Mouse (Mus musculus) retina, embryonic 14.5 days (tissue): ENCODE measurements at regions not wholly inside any gene's neighbourhood (a gene's known extent, or its start where the extent isn't known, plus 50 kb on each side); places are given as distances from the start of the nearest gene placed in this dataset.

ENCODE experiments used
- DNase-seq: peaks from one replicate; pipeline ENCODE4 v3.0.0-alpha.2; 2015; ENCODE audit warnings: low spot score

DNA sequence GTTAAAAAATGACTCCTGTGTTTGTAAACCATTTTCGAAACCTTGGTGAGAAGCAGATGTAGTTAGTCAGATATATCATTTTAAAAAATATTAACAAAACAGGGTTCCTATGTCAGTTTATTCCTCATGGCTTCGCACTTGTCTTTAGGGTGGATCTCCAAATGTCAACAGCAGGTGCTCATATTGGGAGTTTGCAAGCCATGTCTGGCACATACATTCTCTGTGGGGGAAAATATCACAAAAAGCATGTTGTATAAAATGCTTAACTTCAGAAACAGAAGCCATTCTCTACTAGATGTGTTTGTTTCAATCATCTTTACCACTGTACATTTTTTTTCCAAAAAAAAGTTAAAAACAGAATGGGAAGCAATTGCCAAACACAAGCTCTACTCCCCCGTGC is 534.7 kb upstream of the Zic4 start:
- no peak for DNase-seq

DNA sequence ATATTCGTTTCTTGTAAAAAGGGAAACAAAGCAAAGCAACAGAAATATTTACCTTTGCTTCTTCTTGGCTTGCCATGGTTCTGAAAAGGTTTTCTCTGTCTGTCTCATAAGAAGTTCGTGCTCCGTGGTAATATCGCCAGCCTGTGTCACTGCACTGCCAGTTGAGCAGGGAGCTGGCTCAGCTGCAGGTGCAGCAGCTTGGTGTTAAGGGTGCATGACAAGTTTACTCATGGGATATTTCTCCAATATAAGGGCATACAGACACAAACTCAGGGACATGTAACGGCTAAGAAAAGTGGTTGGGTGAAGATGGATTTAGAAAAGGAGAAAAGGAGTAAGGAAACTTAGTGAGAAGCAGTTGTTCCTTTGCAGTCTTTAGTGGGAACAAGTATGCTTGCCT is 533.5 kb upstream of the Zic4 start:
- DNase-seq, result no peak

GRCm38 (mm10) chr9:90830704-90831103 is 531.5 kb upstream of the Zic4 start:
- no peak for DNase-seq

- DNase-seq, result no peak
These were observed 528.3 kb upstream of the Zic4 start for GRCm38 (mm10) chr9:90833743-90834539.

DNA sequence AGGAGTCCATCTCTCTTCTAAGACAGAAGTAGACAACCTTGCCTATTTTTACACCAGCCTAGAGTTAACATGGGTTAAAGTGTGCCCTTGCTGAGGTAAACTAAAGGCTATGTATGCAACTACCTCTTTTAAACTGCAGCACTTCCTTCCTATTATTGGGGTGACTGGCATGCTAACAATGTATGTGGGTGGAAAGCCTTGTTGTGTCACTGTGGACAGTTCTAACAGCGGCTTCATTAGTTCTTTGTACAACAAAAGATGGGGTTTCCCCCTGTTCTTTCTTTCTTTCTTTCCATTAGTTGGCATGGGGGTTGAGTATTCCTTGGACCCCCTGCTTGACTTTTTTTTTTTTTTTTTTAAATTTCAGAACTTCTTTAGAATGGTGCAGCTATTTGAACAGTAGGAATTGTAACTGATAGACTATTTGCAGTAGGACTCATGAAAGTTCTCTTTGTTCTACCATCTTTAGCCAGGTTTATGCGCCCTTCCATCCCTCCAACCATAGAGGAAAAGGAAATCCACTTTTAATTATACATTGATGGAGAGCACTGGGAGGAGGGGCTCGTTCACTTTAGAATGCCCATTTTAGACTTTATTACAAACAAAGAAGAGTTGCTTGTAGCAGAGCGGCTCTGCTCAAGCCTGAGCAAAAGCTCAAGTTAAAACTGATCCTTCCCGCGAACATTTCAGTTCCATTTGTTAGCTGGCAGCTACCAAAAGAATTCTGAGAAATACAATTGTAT is 523.9 kb upstream of the Zic4 start:
- no peak for DNase-seq

GRCm38 (mm10) chr9:90851044-90851443 is 511.2 kb upstream of the Zic4 start:
- no peak for DNase-seq

DNA sequence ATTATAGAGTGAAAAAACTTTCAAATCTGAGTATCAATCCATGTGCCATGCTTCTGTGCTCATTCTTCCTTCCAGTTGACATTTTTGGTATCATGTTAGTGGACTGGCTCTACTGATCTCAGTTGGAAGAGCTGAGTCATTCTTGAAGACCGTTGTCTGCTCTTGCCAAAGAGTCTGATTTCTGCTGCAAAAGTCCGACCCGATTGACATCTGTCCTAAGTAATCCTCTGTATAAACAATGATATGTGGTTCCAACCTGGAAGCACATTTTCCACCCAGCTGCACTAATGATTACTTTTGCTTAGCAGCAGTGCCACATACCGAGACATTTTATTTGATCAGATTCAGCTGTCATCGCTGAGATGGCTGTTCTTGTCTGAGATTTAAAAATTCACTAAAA is 490.6 kb upstream of the Zic4 start:
- no peak for DNase-seq

GRCm38 (mm10) chr9:90884467-90884866 is 477.7 kb upstream of the Zic4 start:
- no peak for DNase-seq

GRCm38 (mm10) chr9:90887405-90887804 is 474.8 kb upstream of the Zic4 start:
- no peak for DNase-seq

- DNase-seq, result no peak
These were observed 471.4 kb upstream of the Zic4 start for GRCm38 (mm10) chr9:90890801-90891200.

DNA sequence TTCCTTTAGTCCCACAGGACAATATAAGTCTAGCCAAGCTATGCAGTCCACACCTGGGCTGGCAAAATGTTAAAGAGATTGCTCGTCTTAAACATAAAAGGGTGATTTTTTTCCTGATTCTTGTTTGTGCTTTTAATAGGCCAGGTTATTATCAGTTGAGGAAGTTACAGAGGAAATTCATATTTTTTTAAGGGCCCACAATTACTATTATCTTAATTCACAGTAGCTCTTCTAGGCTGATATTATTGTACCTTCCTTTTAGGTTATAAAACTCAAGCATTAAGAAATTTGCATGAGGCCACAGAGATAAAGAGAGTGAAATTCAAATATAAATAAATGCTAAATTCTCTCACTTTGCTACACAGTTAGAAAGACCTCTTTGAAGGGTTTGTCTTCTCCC is 469.4 kb upstream of the Zic4 start:
- DNase-seq, result no peak

DNA sequence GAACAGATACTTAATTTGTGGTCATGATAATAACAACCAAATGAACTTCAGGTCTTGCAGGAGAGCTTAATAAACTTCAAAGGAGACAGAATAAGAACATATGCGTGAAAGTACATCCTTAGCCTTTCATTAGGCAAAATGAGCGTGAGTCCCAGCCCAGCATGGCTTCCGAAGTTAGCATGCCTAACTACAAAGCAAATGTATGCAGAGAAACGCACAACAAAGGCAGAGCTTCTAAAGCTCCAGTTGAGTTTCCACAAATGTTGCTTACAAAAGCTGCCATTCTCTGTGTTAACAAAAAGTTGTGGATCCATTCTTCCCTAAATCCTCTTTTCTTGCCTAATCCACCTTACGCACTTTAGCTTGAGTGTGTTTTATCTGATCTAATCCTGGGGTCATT is 458.7 kb upstream of the Zic4 start:
- no peak for DNase-seq

- DNase-seq, result no peak
These were observed 456.1 kb upstream of the Zic4 start for GRCm38 (mm10) chr9:90906106-90906505.

DNA sequence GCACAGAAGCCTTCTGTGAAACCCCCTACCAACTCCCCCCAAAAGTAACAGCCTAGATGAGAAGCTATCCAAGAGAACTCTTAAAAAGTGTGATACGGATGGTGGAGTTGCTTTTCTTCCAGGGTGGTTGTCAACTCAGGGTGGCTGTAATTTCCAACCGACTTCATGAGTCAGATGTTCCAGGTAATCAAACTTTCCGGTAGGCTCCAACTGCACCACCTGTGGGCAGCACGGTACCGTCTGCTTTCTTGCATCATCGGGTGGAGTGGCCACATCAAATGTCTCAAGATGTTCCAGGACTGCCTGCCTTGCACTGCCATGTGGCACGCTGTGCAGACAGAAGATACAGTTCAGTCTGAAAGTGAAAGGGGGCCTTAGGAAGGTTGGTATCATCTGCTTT is 455.5 kb upstream of the Zic4 start:
- DNase-seq, result no peak

GRCm38 (mm10) chr9:90954613-90955012 is 407.6 kb upstream of the Zic4 start:
- no peak for DNase-seq

DNA sequence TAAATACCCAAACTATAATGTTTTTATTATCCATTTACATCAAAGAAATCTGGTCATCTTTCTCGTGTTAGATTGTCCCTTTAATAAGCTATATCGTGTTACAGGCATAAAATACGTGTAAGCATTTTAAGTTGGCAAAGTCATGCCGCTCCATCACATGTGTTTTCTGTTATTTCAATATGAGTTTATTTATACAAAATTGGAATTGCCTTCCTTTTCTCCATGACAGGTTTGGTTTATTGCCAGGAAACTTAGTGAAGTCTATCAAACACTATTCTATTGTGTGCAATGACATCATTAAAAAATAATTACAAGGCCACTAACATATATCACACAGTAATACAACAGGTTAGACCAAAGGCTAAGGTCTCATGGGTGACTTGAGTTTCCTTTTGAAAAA is 400.8 kb upstream of the Zic4 start:
- no peak for DNase-seq

- peak; percentile 74 for DNase-seq
These were observed 398.2 kb upstream of the Zic4 start for GRCm38 (mm10) chr9:90964043-90964442.

GRCm38 (mm10) chr9:90978730-90979129 is 383.5 kb upstream of the Zic4 start:
- no peak for DNase-seq

DNA sequence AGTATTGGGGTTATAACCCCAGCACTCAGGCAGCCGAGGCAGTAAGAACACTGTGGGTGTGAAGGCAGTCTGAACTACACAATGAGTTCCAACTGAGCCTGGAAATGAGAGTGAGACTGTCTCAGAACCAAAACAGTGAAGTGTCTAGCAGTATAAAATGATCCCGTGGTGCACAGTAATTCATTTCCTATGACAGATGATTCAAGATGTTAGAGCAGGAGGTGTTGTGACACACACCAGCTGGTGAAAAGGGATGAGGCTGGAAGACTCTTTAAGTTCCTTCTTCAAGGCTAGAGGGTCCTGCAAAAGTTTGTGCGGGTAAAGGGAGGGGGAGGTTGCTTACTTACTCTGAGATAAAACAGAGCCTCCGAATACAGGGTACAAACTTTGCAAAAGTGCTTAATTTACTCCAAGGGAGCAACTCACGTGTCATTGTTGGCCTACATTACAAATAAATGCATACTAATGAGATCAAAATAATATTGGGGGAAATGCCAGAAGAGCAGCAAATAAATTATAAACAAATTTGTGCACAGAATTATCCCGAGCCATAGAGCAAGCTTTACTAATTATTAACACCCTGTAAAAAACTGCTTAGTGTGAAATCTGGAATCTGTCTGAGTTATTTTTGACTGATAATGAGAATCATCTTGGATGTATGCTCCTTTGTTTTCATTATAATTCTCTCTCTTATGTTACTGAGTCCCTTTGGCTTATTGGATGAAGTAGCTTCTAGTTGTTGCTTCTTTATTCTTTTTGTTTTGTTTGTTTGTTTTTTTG is 382.0 kb upstream of the Zic4 start:
- no peak for DNase-seq

DNA sequence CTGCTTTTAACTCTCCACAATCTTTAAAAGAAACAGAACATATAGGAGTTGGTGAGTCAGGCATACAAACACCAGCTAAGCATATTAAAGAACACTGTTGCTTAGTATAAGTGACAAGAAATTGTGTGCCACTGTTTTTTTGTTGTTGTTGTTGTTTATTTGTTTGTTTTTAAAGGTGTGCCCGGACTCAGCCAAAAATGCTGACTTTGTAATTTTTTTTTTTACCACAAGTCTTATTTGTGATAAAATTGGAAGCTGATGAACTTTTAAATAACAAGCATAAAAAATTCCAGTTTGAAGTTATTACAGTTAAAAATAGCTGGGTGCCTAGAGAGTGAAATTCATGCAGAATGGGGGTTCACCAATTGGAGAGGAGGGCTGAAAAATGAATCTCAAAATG is 363.0 kb upstream of the Zic4 start:
- DNase-seq, result no peak

GRCm38 (mm10) chr9:91004214-91004613 is 358.0 kb upstream of the Zic4 start:
- no peak for DNase-seq

DNA sequence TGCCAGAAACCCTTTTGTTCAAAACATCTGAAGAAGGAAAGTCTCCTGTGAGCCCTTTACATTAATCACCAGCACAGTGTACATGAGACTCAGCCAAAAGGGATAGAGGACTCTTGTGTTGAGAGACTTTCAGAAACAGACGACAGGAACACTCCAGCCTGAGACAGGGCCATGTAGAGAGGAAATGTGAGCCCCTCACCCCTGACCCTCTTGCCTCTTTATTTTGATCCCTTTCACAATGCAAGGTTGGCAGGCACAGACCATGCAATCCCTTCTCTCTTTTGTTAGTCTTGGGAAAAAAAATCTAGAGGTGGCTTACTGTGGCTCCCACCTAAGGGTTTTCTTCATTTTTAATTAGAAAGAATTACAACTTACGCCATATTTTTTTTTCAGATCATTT is 321.7 kb upstream of the Zic4 start:
- no peak for DNase-seq

DNA sequence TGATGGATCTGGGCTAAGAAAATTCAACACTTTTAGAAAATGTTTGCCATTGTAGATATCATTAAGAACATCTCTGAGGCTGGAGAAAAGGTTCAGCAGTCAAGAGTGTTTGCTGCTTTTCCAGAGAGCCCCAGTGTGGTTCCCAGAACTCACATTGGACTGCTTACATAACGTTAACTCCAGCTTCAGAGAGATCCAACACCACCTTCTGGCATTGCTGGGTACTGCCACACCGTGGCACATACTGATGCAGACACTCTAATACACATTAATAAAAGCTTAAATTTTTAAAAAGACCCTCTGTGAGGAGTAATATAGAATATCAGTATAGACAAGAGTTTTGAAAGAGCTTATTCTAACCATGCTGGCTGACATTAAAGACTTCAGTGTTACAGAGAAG is 313.6 kb upstream of the Zic4 start:
- DNase-seq, result no peak
